Mouse (Mus musculus) frontal cortex, postnatal 25 days (tissue): ENCODE results near the gene Serhl.

ENCODE experiments used
- DNase-seq, 2 experiments: peaks; one replicate each; pipeline ENCODE4 v3.0.0; 2022; ENCODE audit warnings: low spot score in 2 of 2

The Serhl gene

GRCm38 (mm10) chr15:83162001-83162400 is 72.7 kb downstream of the Serhl start:
- DNase-seq, result no peak

- no peak for DNase-seq
Observed at GRCm38 (mm10) chr15:83162818-83163485, 73.6 kb downstream of the Serhl start.

GRCm38 (mm10) chr15:83164971-83165471 is 75.7 kb downstream of the Serhl start:
- DNase-seq, result no peak

GRCm38 (mm10) chr15:83165526-83166315 is 76.4 kb downstream of the Serhl start:
- DNase-seq, result no peak
